Mouse (Mus musculus) heart, adult 10 weeks (tissue): ENCODE results near the gene Syf2. TPM values are rescaled to one million over a fixed set of nuclear protein-coding genes. Genes with fewer than 3 reads are reported as not detected.

Experiments
- polyA plus RNA-seq: library from polyadenylated mRNA; stranded (reverse); fragments of 350-450 nt; fragmentation: Illumina TruSeq; extraction: RNeasy Lipid Tissue Mini Kit (QIAGEN cat#74804); gene quantifications from one replicate; pipeline ENCODE4 v1.2.3, GENCODE M21; 2014; ENCODE audit warnings: low read depth, low replicate concordance

The Syf2 gene
- polyA plus RNA-seq = 81.6 TPM

DNA sequence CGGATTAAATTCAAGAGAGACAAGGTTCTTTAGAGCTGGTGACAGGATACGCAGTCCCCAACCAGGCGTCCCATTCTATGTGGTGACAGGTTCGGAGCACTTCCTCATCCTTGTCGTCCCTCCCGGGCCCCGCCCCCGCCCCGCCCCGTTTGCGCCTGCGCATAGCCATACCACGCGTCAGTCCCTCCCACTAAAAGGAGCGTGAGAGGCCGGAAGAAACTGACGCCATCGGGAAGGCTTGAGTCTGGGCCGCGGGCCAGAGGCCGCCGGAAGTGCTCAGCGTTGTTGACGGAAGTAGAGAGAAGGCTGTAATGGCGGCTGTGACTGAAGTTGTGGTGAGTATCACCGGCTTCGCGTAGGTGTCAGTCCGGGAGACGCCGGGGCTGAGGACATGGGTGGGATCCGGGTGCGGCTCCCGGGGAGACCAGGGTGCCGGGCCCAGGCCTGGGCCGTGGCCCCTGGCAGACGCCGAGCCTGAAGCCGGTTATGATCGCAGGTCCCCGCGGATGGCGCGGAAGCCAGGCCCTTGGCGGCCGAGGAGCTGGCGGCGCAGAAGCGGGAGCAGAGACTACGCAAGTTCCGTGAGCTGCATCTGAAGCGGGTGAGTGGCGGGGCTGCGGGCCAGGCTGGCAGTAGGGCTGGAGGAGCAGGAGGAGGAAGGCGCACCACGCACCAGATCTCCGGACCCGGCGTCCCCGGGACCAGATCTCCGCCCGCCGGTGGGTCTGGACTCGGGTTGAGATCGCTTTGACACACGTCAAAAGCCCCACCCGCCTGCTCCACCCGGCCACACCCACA lies at the start of gene Syf2:
Gene Syf2 (plus strand): TSS at position 215 of the 798 bp plus-strand sequence.

DNA sequence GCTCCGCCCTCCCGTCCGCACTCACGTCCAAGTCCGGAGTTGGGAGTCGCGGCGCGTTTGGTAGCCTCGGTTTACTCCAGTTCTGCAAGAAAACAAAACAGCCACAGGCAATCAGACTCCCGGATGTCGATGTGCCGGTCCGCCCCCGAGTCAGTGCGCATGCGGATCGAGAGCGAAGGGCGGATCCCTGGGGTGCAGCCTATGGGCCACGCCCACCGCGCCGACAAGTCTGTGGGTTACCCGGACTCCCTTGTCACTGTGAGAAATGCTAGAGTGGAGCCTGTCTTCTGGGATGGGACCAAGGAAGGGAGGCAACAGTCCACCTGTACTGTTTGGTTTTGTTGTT lies 15.9 kb upstream of the Syf2 start, which contains the start of gene Tmem50a:
Gene Tmem50a (minus strand): TSS at position 161 of the 346 bp plus-strand sequence.

DNA sequence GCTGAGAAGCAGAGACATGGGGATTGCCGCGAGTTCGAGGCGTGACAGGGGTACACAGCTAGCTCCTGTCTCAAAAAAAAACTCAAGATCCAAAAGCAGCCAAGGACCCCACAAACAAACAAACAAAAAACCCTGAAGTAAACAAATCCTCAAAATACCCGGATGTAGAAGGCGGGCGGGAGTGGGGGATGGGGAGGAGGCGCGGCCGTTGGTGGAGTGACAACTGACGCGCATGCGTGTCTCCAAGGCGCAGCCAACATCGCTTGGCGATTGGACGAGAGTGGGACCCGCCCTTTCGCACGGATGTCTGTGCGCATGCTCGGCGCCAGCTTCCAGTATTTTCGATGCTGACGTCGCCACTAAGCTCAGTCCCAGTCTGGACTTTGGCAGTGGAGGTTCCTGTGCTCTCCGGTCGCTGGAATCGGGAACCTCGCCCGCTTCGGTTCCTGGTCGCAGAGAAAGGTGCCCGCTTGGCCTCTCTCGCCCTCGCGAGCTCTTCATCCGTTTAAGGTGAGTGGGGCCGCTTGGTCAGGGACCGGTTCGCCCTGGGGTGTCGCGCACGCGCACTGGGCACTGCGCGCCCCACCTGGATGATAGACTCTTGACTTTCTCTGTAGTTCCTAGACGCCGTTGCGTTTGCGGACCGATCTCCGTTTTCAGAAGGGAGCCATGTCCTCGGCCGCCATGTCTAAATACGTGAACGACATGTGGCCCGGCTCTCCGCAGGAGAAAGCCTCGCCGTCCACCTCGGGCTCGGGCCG lies 7.3 kb upstream of the Syf2 start, which contains the start of gene Rsrp1:
Gene Rsrp1 (plus strand): TSS at position 335 of the 761 bp plus-strand sequence.

Other genes with a start within 250 kb of the Syf2 start
- 22.8 TPM for gene Man1c1, start 226.6 kb upstream of the Syf2 start, polyA plus RNA-seq
- gene Ldlrap1, start 162.9 kb upstream of the Syf2 start, polyA plus RNA-seq = 13.3 TPM
- 20.7 TPM for gene Maco1, start 77.6 kb upstream of the Syf2 start, polyA plus RNA-seq
- 6.4 TPM for gene Rhd, start 66.4 kb upstream of the Syf2 start, polyA plus RNA-seq
- gene Tmem50a, start 15.9 kb upstream of the Syf2 start, polyA plus RNA-seq = 69.9 TPM
- 293 TPM for gene Rsrp1, start 7.3 kb upstream of the Syf2 start, polyA plus RNA-seq
- 0.13 TPM for gene Runx3, start 189.8 kb downstream of the Syf2 start, polyA plus RNA-seq